Mouse (Mus musculus) liver, embryonic 15.5 days (tissue): ENCODE measurements around the gene Tlcd2. TPM values are rescaled to one million over a fixed set of nuclear protein-coding genes. Genes with fewer than 3 reads are reported as not detected.

Experiments
- ATAC-seq: fragments of 200-750 bp; cut with Nextera tagmentation; 2 replicates; pipeline ENCODE4 v1.8.0; 2017; ENCODE audit warnings: moderate number of reproducible peaks, mild to moderate bottlenecking, moderate library complexity; ENCODE audit not compliant: insufficient read depth
- H3K27ac ChIP-seq: fragments of 300-500 bp; sonication (generic); replicated peaks from 2 replicates; pipeline ENCODE4 v1.5.1; 2015; ENCODE audit warnings: mild to moderate bottlenecking, inconsistent platforms
- H3K27me3 ChIP-seq: fragments of 300-500 bp; sonication (generic); 2 replicates; pipeline ENCODE4 v1.6.1; 2015; ENCODE audit warnings: mild to moderate bottlenecking, inconsistent platforms
- H3K36me3 ChIP-seq: fragments of 300-500 bp; sonication (generic); replicated peaks from 2 replicates; pipeline ENCODE4 v1.6.1; 2015; ENCODE audit warnings: moderate library complexity, mild to moderate bottlenecking, inconsistent platforms
- H3K4me1 ChIP-seq: fragments of 300-500 bp; sonication (generic); replicated peaks from 2 replicates; pipeline ENCODE4 v1.6.1; 2015; ENCODE audit warnings: inconsistent platforms
- H3K4me2 ChIP-seq: fragments of 300-500 bp; sonication (generic); 2 replicates; pipeline ENCODE4 v1.6.1; 2015; ENCODE audit warnings: moderate library complexity, mild to moderate bottlenecking, inconsistent platforms
- H3K4me3 ChIP-seq: fragments of 300-500 bp; sonication (generic); replicated peaks from 2 replicates; pipeline ENCODE4 v1.5.1; 2015; ENCODE audit warnings: mild to moderate bottlenecking, inconsistent platforms
- H3K9ac ChIP-seq: fragments of 300-500 bp; sonication (generic); 2 replicates; pipeline ENCODE4 v1.6.1; 2015; ENCODE audit warnings: moderate library complexity, mild to moderate bottlenecking, inconsistent platforms
- H3K9me3 ChIP-seq: fragments of 300-500 bp; sonication (generic); replicated peaks from 2 replicates; pipeline ENCODE4 v1.6.1; 2016; ENCODE audit warnings: inconsistent platforms
- WGBS: fragments of 180-500 bp; shearing (Covaris S2); methylation state at CpG from one replicate; pipeline ENCODE4 v1.1.7; 2015; ENCODE audit warnings: mixed read lengths; ENCODE audit not compliant: insufficient replicate concordance; 5-methylcytosine and 5-hydroxymethylcytosine counted together
- polyA plus RNA-seq: library from polyadenylated mRNA; unstranded; fragments of >200 nt; fragmentation: Nextera tagmentation; extraction: Ambion mirVana; gene quantifications from 2 replicates; pipeline ENCODE4 v1.2.1, GENCODE M21; 2015

Tlcd2 gene
- polyA plus RNA-seq, 1 experiment from 2014 or later = 18.8 TPM

DNA sequence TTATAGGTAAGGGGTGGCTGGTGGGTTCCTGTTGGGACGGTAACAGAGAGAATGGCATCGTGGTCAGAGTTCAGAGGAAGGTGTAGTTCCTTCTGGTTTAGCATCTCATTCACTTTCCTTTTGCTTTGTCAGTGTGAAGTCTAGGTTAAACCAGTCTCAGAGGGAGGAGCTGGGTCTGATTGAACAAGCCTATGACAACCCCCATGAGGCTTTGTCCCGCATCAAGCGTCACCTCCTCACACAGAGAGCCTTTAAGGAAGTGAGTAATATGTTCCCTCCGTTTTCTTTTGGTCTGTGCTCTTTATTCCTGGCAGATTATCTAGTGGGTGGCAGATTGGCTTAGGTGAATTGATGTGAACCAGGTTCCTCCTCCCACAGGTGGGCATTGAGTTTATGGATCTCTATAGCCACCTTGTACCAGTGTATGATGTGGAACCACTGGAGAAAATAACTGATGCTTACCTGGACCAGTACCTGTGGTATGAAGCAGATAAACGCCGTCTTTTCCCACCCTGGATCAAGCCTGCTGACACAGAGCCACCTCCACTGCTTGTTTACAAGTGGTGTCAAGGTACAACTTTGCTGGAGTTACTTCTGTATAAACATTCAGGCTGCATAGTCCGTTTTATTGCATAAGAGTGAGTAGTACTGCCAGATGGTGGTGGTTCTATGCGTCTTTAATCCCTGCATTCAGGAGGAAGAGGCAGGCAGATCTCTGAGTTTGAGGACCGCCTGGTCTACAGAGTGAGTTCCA, 33.0 kb downstream of the Tlcd2 start:
- H3K27me3 ChIP-seq = no peaks in the 10 kb centered on the region
- H3K27ac ChIP-seq = peak overlapping the region; percentile 29; the same call in 1 of the 2 replicates
- peak; percentile 38; the same call in 1 of the 2 replicates for ATAC-seq
- peaks cover 4% of the 10 kb centered on the region for H3K4me1 ChIP-seq
- H3K36me3 ChIP-seq = peaks cover 98% of the 10 kb centered on the region
- H3K4me2 ChIP-seq = no peak overlapping the region
- no peaks in the 10 kb centered on the region for H3K9me3 ChIP-seq
- H3K9ac ChIP-seq = no peak overlapping the region
- 78% methylated on average over 10 of the region's 10 CpGs for WGBS
- no peak overlapping the region for H3K4me3 ChIP-seq

DNA sequence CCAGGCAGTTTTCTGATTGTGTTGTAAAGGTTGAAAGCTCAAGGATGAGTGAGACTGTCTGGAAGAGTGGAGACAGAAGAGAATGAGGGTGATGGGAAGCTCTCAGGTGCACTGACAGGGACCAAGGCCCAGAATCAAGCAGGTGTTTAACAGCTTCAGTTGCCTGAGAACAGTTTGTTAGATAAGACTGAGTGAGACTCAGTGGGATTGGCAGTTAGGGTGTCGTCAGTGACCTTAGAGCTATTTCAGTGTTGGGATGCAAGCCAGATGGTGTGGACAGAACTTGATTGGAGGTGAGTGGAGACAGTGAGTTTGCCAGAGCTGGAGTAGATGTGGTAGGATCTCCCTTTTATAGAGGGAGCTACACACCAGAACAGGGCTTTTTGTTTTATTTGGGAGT, 36.6 kb downstream of the Tlcd2 start:
- WGBS = 49% methylated on average over 1 of the region's 1 CpGs
- no peak overlapping the region for H3K4me3 ChIP-seq
- no peak overlapping the region for H3K9ac ChIP-seq
- peaks cover 98% of the 10 kb centered on the region for H3K36me3 ChIP-seq
- H3K27ac ChIP-seq = no peak overlapping the region
- no peaks in the 10 kb centered on the region for H3K27me3 ChIP-seq
- ATAC-seq = no peak
- H3K4me1 ChIP-seq = peaks cover 4% of the 10 kb centered on the region
- H3K4me2 ChIP-seq = no peak overlapping the region
- H3K9me3 ChIP-seq = no peaks in the 10 kb centered on the region

DNA sequence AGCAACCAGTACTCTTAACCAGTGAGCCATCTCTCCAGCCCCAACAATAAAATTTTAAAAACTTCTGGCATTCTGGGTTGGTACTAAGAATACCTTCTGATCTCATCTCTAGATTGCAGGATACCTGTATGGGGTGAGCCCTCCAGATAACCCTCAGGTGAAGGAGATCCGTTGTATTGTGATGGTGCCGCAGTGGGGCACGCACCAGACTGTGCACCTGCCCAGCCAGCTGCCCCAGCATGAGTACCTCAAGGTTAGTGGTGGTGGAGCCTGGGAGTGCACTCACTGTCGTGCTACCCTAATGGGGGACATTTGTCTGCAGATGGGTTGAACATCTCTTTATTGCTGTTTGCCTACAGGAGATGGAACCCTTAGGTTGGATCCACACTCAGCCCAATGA, 46.6 kb downstream of the Tlcd2 start:
- H3K9me3 ChIP-seq = no peaks in the 10 kb centered on the region
- WGBS = 89% methylated on average over 4 of the region's 4 CpGs
- no peak overlapping the region for H3K4me2 ChIP-seq
- H3K36me3 ChIP-seq = peaks cover 68% of the 10 kb centered on the region
- no peak for ATAC-seq
- no peak overlapping the region for H3K27ac ChIP-seq
- no peak overlapping the region for H3K9ac ChIP-seq
- H3K4me1 ChIP-seq = peaks cover 27% of the 10 kb centered on the region
- H3K4me3 ChIP-seq = no peak overlapping the region
- no peaks in the 10 kb centered on the region for H3K27me3 ChIP-seq

DNA sequence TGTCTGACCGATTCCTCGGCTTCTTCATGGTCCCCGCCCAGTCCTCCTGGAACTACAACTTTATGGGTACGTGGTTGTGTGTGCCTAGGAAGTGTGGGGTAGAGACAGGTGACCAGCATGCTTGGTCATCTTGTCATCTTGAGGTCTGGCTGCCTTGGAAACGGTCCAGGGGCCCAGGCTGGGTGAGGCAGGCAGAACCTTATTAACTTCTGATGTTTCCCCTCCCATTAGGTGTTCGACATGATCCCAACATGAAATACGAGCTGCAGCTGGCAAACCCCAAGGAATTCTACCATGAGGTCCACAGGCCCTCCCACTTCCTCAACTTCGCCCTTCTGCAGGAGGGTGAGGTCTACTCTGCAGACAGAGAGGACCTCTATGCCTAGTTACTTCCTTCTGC, 47.4 kb downstream of the Tlcd2 start:
- Histone ChIP-seq H3K9ac (no peak overlapping the region), H3K36me3 (peaks cover 61% of the 10 kb centered on the region), H3K4me3 (no peak overlapping the region), H3K4me2 (no peak overlapping the region), H3K27me3 (no peaks in the 10 kb centered on the region), H3K9me3 (no peaks in the 10 kb centered on the region), H3K4me1 (peaks cover 27% of the 10 kb centered on the region), H3K27ac (peak overlapping the region; percentile 82; the same call in 1 of the 2 replicates)
- ATAC-seq = no peak
- WGBS = 56% methylated on average over 8 of the region's 8 CpGs

DNA sequence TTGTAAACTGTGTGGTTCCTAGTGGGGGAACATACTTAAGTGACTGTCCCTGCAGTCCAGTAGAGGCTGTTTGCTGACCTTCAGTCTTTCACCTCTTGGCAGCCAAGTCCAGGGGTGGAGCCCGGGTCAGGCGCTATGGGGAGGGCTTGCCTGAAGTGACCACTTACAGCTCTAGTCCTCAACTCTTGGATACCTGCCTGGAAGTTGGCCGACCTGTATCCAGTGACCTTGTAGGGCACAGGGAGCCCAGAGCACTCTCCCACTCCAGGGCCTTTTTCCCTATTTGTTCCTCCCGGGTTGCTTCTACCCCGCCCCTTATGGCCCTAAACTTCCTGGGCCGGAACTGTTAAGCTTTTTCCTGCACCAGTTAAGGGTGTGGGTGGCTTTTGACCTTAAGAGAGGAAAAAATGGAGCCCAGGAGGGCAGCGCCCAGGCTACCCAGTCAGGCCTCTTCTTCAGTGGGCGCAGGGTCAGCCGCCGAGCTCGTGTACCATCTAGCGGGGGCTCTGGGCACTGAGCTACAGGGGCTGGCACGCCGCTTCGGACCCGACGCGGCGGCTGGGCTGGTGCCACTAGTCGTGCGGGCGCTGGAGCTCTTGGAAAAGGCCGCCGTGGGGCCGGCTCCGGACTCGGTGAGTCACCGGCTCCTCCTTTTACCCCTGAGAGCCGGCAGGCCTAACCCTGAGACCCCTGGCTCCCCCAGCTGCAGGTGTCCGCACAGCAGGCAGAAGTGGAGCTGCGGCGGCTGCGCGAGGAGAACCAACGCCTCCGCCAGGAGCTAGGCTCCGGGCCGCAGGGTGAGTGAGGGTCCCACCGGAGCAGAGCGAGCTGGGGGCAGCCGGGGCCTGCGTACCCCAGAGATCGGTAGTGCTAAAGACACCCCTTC, 48.5 kb downstream of the Tlcd2 start, which contains the start of gene Rilp:
Gene Rilp (plus strand): TSS at position 354 of the 886 bp plus-strand sequence.
- Histone ChIP-seq H3K4me3 (peak within 1 kb of the TSS; percentile 67), H3K4me1 (peaks cover 27% of the 10 kb centered on the region), H3K4me2 (peak within 1 kb of the TSS; percentile 99), H3K36me3 (peaks cover 50% of the 10 kb centered on the region), H3K9ac (peak within 1 kb of the TSS; percentile 72), H3K27me3 (no peaks in the 10 kb centered on the region), H3K9me3 (no peaks in the 10 kb centered on the region), H3K27ac (peak within 1 kb of the TSS; percentile 82)
- WGBS = 4% methylated on average over 43 of the region's 43 CpGs
- peak; percentile 77 for ATAC-seq

DNA sequence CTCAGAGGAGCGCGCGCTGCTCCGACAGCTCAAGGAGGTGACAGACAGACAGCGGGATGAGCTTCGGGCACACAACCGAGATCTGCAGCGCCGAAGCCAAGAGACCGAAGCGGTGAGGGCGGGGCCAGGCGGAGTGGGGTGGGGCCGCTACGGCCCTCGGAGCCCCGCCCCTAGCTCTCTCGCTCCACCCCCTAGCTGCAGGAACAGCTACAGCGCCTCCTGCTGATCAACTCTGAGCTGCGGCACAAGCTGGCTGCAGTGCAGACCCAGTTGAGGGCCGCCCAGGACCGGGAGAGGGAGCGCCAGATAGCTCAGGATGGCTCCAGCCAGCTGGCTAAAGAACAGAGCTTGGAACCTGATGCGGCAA, 49.1 kb downstream of the Tlcd2 start:
- peak overlapping the region; percentile 99 for H3K4me2 ChIP-seq
- WGBS = 4% methylated on average over 24 of the region's 24 CpGs
- peaks cover 44% of the 10 kb centered on the region for H3K36me3 ChIP-seq
- H3K4me1 ChIP-seq = peaks cover 27% of the 10 kb centered on the region
- peak; percentile 70 for ATAC-seq
- H3K27ac ChIP-seq = peak overlapping the region; percentile 82
- no peaks in the 10 kb centered on the region for H3K27me3 ChIP-seq
- peak overlapping the region; percentile 72 for H3K9ac ChIP-seq
- no peaks in the 10 kb centered on the region for H3K9me3 ChIP-seq
- peak overlapping the region; percentile 67 for H3K4me3 ChIP-seq

DNA sequence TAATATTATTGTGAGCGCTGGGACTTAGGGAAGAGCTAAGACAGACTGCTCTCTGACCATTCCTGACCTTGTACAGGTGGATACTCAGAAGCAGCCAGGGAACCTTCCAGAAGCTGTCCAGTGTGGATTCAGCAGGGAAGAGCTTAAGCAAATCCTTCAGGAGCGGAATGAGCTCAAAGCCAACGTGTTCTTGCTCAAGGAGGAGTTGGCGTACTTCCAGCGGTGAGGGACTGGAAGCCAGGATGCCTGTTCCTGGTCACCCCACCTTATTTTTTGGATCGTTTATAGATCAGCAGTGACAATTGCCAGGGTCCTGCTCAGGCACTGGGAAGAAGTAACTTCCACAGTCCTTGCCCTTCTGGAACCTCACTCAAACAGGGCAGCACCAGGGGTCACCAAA, 49.7 kb downstream of the Tlcd2 start:
- 85% methylated on average over 6 of the region's 6 CpGs for WGBS
- Histone ChIP-seq H3K27ac (no peak overlapping the region), H3K9me3 (no peaks in the 10 kb centered on the region), H3K36me3 (peaks cover 38% of the 10 kb centered on the region), H3K4me3 (no peak overlapping the region), H3K4me1 (peaks cover 27% of the 10 kb centered on the region), H3K4me2 (0 out of 2 replicates have a peak overlapping the region, but pooled peaks have one; percentile 99), H3K27me3 (no peaks in the 10 kb centered on the region), H3K9ac (no peak overlapping the region)
- ATAC-seq = no peak

GRCm38 (mm10) chr11:75512301-75513018, 50.9 kb downstream of the Tlcd2 start:
- H3K27me3 ChIP-seq = no peaks in the 10 kb centered on the region
- no peak overlapping the region for H3K4me3 ChIP-seq
- H3K4me2 ChIP-seq = no peak overlapping the region
- H3K36me3 ChIP-seq = peaks cover 26% of the 10 kb centered on the region
- WGBS = 58% methylated on average over 9 of the region's 9 CpGs
- no peak overlapping the region for H3K9ac ChIP-seq
- no peaks in the 10 kb centered on the region for H3K9me3 ChIP-seq
- H3K4me1 ChIP-seq = peaks cover 27% of the 10 kb centered on the region
- ATAC-seq = no peak
- H3K27ac ChIP-seq = no peak overlapping the region

- no peak for ATAC-seq
- Histone ChIP-seq H3K9ac (no peak within 1 kb of the TSS), H3K4me3 (no peak within 1 kb of the TSS; the same call in 1 of the 2 replicates), H3K4me2 (peak within 1 kb of the TSS; percentile 3; the same call in 1 of the 2 replicates), H3K9me3 (no peaks in the 10 kb centered on the region), H3K4me1 (peaks cover 27% of the 10 kb centered on the region), H3K36me3 (peaks cover 17% of the 10 kb centered on the region), H3K27me3 (no peaks in the 10 kb centered on the region), H3K27ac (no peak within 1 kb of the TSS)
- WGBS = 40% methylated on average over 8 of the region's 8 CpGs
Measured at GRCm38 (mm10) chr11:75513336-75513735, 51.8 kb downstream of the Tlcd2 start, which contains the start of gene Scarf1. Gene Scarf1, plus strand, starts transcription at chr11:75513540.

DNA sequence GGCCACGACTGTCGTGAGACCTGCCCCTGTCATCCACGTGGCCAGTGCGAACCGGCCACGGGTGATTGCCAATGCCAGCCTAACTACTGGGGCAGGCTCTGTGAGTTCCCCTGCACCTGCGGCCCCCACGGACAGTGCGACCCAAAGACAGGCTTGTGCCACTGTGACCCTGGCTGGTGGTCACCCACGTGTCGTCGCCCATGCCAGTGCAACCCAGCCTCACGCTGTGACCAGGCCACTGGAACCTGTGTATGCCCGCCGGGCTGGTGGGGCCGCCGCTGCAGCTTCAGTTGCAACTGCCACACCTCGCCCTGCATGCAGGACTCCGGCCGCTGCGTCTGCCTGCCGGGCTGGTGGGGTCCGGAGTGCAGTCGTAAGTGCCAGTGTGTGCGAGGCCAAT, 53.7 kb downstream of the Tlcd2 start:
- 82% methylated on average over 25 of the region's 25 CpGs for WGBS
- H3K9ac ChIP-seq = no peak overlapping the region
- H3K9me3 ChIP-seq = no peaks in the 10 kb centered on the region
- no peak overlapping the region for H3K4me3 ChIP-seq
- no peak overlapping the region for H3K4me2 ChIP-seq
- no peaks in the 10 kb centered on the region for H3K27me3 ChIP-seq
- no peak overlapping the region for H3K27ac ChIP-seq
- H3K36me3 ChIP-seq = 0 out of 2 replicates have a peak, but pooled peaks cover 3% of the 10 kb centered on the region
- no peak for ATAC-seq
- peaks cover 10% of the 10 kb centered on the region for H3K4me1 ChIP-seq
